Mouse (Mus musculus) CH12.LX (cell line): Measurements from ENCODE around the gene Pip5k1c.

Source experiments
- ETS1 ChIP-seq: conservative IDR thresholded peaks from 2 replicates; pipeline ENCODE4 v1.6.1; 2012; ENCODE audit warnings: low read depth, mild to moderate bottlenecking, inconsistent platforms, low read length, improper control_type of control experiment, moderate library complexity
- GABPA ChIP-seq: IDR thresholded peaks from 2 replicates; pipeline ENCODE4 v1.6.1; 2012; ENCODE audit warnings: low read depth, low read length, improper control_type of control experiment, inconsistent platforms; ENCODE audit not compliant: insufficient replicate concordance
- HCFC1 ChIP-seq: IDR thresholded peaks from 2 replicates; pipeline ENCODE4 v1.6.1; 2012; ENCODE audit warnings: low read depth, mild to moderate bottlenecking, inconsistent platforms, low read length, improper control_type of control experiment
- NELFE ChIP-seq: IDR thresholded peaks from 2 replicates; pipeline ENCODE4 v1.6.1; 2011; ENCODE audit warnings: low read depth, low read length, improper control_type of control experiment
- POLR2A ChIP-seq: IDR thresholded peaks from 2 replicates; pipeline ENCODE4 v1.6.1; 2011; ENCODE audit warnings: low read depth, mild to moderate bottlenecking, improper control_type of control experiment, low read length
- USF1 ChIP-seq: IDR thresholded peaks from 2 replicates; pipeline ENCODE4 v1.6.1; 2014; ENCODE audit warnings: low read depth, mild to moderate bottlenecking, inconsistent platforms, low read length, improper control_type of control experiment

DNA sequence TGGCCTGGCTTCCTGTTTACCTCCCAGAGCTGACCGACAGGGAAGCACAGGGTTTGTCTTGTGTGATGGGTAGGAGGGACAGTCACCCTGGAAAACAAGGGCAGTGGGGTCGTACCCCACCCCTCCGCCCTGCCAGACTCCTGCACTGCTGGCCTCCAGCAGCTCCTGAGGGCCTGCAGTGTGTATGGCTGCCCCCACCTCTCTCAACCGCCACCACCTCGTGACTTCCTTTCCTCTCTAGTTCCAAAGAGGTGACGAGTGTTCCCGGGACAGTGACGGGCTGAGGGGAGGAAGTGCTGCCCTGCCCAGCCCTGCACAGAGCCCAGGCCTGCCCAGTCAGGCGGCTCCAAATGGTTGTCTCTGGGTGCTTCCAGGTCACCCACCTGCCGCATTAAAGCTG lies 5.1 kb downstream of the Pip5k1c start:
- TF ChIP-seq POLR2A, result peak; percentile 31; the same call in 1 of the 2 replicates
- no peak; the same call in 1 of the 2 replicates for TF ChIP-seq ETS1
- TF ChIP-seq USF1, result no peak
- no peak for TF ChIP-seq HCFC1
- no peak for TF ChIP-seq GABPA
- peak; percentile 0; the same call in 1 of the 2 replicates for TF ChIP-seq NELFE
